Mouse (Mus musculus) brain, embryonic 14.5 days (tissue): ENCODE data around the gene Gm17428.

Source experiments
- CTCF ChIP-seq: fragments of 200-500 bp; IDR thresholded peaks from 2 replicates; pipeline ENCODE4 v1.5.1; 2012; ENCODE audit warnings: inconsistent platforms, mild to moderate bottlenecking, moderate library complexity, borderline replicate concordance; ENCODE audit not compliant: insufficient read depth, insufficient read length; ENCODE audit errors: extremely low read depth
- POLR2A ChIP-seq: fragments of 200-500 bp; IDR thresholded peaks from 2 replicates; pipeline ENCODE4 v1.6.1; 2012; ENCODE audit warnings: mild to moderate bottlenecking, inconsistent platforms, borderline replicate concordance; ENCODE audit not compliant: poor library complexity, insufficient read depth, insufficient read length, severe bottlenecking; ENCODE audit errors: extremely low read depth

DNA sequence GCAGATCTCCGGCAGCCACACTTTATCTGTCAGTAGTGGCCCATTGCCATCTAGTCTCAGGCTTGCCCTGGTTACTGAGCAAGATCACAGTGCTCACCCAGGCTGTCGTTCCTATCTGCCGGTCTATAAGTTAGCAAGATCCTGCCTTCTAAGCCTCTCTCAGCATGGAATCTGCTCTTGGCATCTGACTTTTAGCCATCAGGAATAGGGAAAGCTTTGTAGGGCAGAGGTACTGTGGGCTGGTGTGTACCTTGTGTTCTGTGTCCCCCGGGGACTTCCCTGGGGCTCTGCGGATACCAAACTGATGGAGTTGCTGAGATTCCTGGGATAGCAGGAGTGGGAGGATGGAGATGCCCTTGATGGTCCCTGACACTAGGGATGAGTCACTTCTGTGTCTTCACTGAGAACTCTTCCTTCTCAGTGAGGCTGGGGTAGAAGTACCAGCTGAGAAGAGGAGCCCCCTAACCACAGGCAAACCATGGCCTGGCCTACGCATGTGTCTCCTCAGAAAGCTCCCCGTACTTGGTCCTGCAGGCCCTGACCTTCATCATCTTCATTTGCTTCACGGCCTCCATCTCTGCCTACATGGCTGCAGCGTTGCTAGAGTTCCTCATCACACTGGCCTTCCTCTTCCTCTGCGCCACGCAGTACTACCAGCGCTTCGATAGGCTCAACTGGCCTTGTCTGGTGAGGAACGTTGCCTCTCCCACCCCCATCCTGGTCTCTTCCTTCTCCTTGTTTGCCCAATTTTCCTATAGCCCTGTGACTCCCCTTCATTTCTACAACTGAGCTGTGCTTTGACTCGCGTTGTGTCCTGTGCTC is 39.2 kb upstream of the Gm17428 start:
- TF ChIP-seq POLR2A (no peak), CTCF (no peak)
